Mouse (Mus musculus): ENCODE measurements around the gene Myzap.

GRCm38 (mm10) chr9:71611876-71612275, 19.7 kb upstream of the Myzap start:
- TF ChIP-seq CTCF (IDR thresholded peaks at IDR 0.05; ENCODE audit: low read depth) (no peak), EP300 (IDR thresholded peaks at IDR 0.05; ENCODE audit: low read depth) (no peak)
